Mouse (Mus musculus) gastrocnemius, postnatal 25 days (tissue): ENCODE measurements around the gene Nt5dc3. TPM values are rescaled to one million over a fixed set of nuclear protein-coding genes. Genes with fewer than 3 reads are reported as not detected.

Experiments
- DNase-seq: peaks from one replicate; pipeline ENCODE4 v3.0.0; 2022
- long read RNA-seq, 2 experiments: library from polyadenylated mRNA; stranded (forward); transcript quantifications; one replicate each; pipeline ENCODE4 v2.0.0; 2021
- total RNA-seq, 2 experiments: library from RNA; stranded (reverse); gene quantifications; 1 replicate in 1 of 2; 2 replicates in 1 of 2; pipeline ENCODE4 v1.2.3; 2021

The Nt5dc3 gene
- 10 to 100 TPM; 30.0 to 38.2 TPM for total RNA-seq
- long read RNA-seq, experiment 1, full-length matches to known transcripts = 1 of 6 reads
- long read RNA-seq, experiment 1, partial matches to known transcripts = 0 of 6 reads
- long read RNA-seq, experiment 1, other reads (novel, unspliced or antisense) = 5 of 6 reads
- long read RNA-seq, experiment 2, full-length matches to known transcripts = 2 of 10 reads
- long read RNA-seq, experiment 2, partial matches to known transcripts = 0 of 10 reads
- long read RNA-seq, experiment 2, other reads (novel, unspliced or antisense) = 8 of 10 reads

GRCm38 (mm10) chr10:86778398-86779116 is at the start of gene Nt5dc3:
Nt5dc3 (plus strand) TSS chr10:86779005.
- DNase-seq = peak; percentile 98

GRCm38 (mm10) chr10:86730823-86731499 is 47.8 kb upstream of the Nt5dc3 start:
- peak; percentile 64 for DNase-seq

- no peak for DNase-seq
Measured at GRCm38 (mm10) chr10:86731500-86731863, 47.3 kb upstream of the Nt5dc3 start.

- no peak for DNase-seq
Measured at GRCm38 (mm10) chr10:86735036-86735435, 43.8 kb upstream of the Nt5dc3 start.

- DNase-seq = no peak
Measured at GRCm38 (mm10) chr10:86742918-86743317, 35.9 kb upstream of the Nt5dc3 start.

- no peak for DNase-seq
Measured at GRCm38 (mm10) chr10:86744306-86744705, 34.5 kb upstream of the Nt5dc3 start.

GRCm38 (mm10) chr10:86755816-86756502 is 22.8 kb upstream of the Nt5dc3 start:
- no peak for DNase-seq

GRCm38 (mm10) chr10:86757724-86758123 is 21.1 kb upstream of the Nt5dc3 start:
- no peak for DNase-seq

GRCm38 (mm10) chr10:86758211-86758610 is 20.6 kb upstream of the Nt5dc3 start:
- DNase-seq = no peak

- no peak for DNase-seq
Measured at GRCm38 (mm10) chr10:86761236-86761635, 17.6 kb upstream of the Nt5dc3 start.

- DNase-seq = no peak
Measured at GRCm38 (mm10) chr10:86761722-86762383, 17.0 kb upstream of the Nt5dc3 start.

- no peak for DNase-seq
Measured at GRCm38 (mm10) chr10:86762384-86762730, 16.4 kb upstream of the Nt5dc3 start.

GRCm38 (mm10) chr10:86763672-86764071 is 15.1 kb upstream of the Nt5dc3 start, which contains the start of gene Gm49358:
Gm49358 (plus strand) TSS chr10:86763972.
- no peak for DNase-seq

GRCm38 (mm10) chr10:86765344-86765966 is 13.3 kb upstream of the Nt5dc3 start:
- no peak for DNase-seq

GRCm38 (mm10) chr10:86769216-86769615 is 9.6 kb upstream of the Nt5dc3 start:
- DNase-seq = no peak

GRCm38 (mm10) chr10:86769797-86770196 is 9.0 kb upstream of the Nt5dc3 start:
- no peak for DNase-seq

- no peak for DNase-seq
Measured at GRCm38 (mm10) chr10:86771701-86772100, 7.1 kb upstream of the Nt5dc3 start.

- DNase-seq = no peak
Measured at GRCm38 (mm10) chr10:86772231-86772631, 6.6 kb upstream of the Nt5dc3 start.

GRCm38 (mm10) chr10:86773360-86773759 is 5.4 kb upstream of the Nt5dc3 start:
- DNase-seq = no peak

- DNase-seq = no peak
Measured at GRCm38 (mm10) chr10:86776281-86776680, 2.5 kb upstream of the Nt5dc3 start.

GRCm38 (mm10) chr10:86777614-86778319 is 1.0 kb upstream of the Nt5dc3 start:
- no peak for DNase-seq
